Mouse (Mus musculus) liver, embryonic 11.5 days (tissue): ENCODE results near the gene Faim. TPM values are rescaled to one million over a fixed set of nuclear protein-coding genes. Genes with fewer than 3 reads are reported as not detected.

Source experiments
- ATAC-seq: fragments of 200-750 bp; cut with Nextera tagmentation; replicated peaks from 2 replicates; pipeline ENCODE4 v1.8.0; 2017; ENCODE audit warnings: moderate number of reproducible peaks, mild to moderate bottlenecking, moderate TSS enrichment, moderate library complexity; ENCODE audit not compliant: low FRiP score
- DNase-seq: peaks from one replicate; pipeline ENCODE4 v3.0.0-alpha.2; 2017; ENCODE audit warnings: low spot score
- H3K27ac ChIP-seq: fragments of 300-500 bp; sonication (generic); 2 replicates; pipeline ENCODE4 v1.5.1; 2014; ENCODE audit warnings: mild to moderate bottlenecking, low read depth, low read length, control low read depth
- H3K27me3 ChIP-seq: fragments of 300-500 bp; sonication (generic); replicated peaks from 2 replicates; pipeline ENCODE4 v1.6.1; 2014; ENCODE audit warnings: low read length, mixed read lengths; ENCODE audit not compliant: control insufficient read depth, insufficient read depth
- H3K36me3 ChIP-seq: fragments of 300-500 bp; sonication (generic); 2 replicates; pipeline ENCODE4 v1.6.1; 2014; ENCODE audit warnings: mild to moderate bottlenecking, low read length, moderate library complexity, mixed read lengths; ENCODE audit not compliant: control insufficient read depth, insufficient read depth
- H3K4me1 ChIP-seq: fragments of 300-500 bp; sonication (generic); replicated peaks from 2 replicates; pipeline ENCODE4 v1.6.1; 2014; ENCODE audit warnings: low read length, mixed read lengths; ENCODE audit not compliant: control insufficient read depth, insufficient read depth
- H3K4me2 ChIP-seq: fragments of 300-500 bp; sonication (generic); 2 replicates; pipeline ENCODE4 v1.6.1; 2014; ENCODE audit warnings: mild to moderate bottlenecking, control low read depth, moderate library complexity
- H3K4me3 ChIP-seq: fragments of 300-500 bp; sonication (generic); 2 replicates; pipeline ENCODE4 v1.5.1; 2014; ENCODE audit warnings: low read depth, low read length, control low read depth
- H3K9ac ChIP-seq: fragments of 300-500 bp; sonication (generic); 2 replicates; pipeline ENCODE4 v1.6.1; 2014; ENCODE audit warnings: low read depth, low read length, control low read depth
- H3K9me3 ChIP-seq: fragments of 300-500 bp; sonication (generic); 2 replicates; pipeline ENCODE4 v1.6.1; 2016; ENCODE audit warnings: low read length, inconsistent platforms, mixed read lengths; ENCODE audit not compliant: control insufficient read depth
- WGBS: fragments of 180-500 bp; shearing (Covaris S2); extraction: QIAGEN DNeasy Blood & Tissue Kit; methylation state at CpG from one replicate; pipeline ENCODE4 v1.1.7; 2014; 5-methylcytosine and 5-hydroxymethylcytosine counted together
- polyA plus RNA-seq: library from polyadenylated mRNA; unstranded; fragments of >200 nt; fragmentation: Nextera tagmentation; extraction: Ambion mirVana; gene quantifications from 2 replicates; pipeline ENCODE4 v1.2.1, GENCODE M21; 2014

Gene Faim
- polyA plus RNA-seq, 1 experiment from 2014 or later: 47.4 TPM

- Histone ChIP-seq H3K4me1 (no peaks in the 10 kb centered on the region), H3K9me3 (no peaks in the 10 kb centered on the region), H3K4me3 (no peak overlapping the region), H3K36me3 (no peaks in the 10 kb centered on the region), H3K27me3 (no peaks in the 10 kb centered on the region), H3K4me2 (no peak overlapping the region), H3K9ac (no peak overlapping the region), H3K27ac (no peak overlapping the region)
- 61% methylated on average over 5 of the region's 5 CpGs for WGBS
- ATAC-seq (no peak), DNase-seq (no peak)
Measured at GRCm38 (mm10) chr9:99021166-99021565, 35.0 kb downstream of the Faim start.

- no peak overlapping the region for H3K27ac ChIP-seq
- no peak overlapping the region for H3K4me3 ChIP-seq
- ATAC-seq (no peak), DNase-seq (no peak)
- H3K9ac ChIP-seq: no peak overlapping the region
- no peaks in the 10 kb centered on the region for H3K27me3 ChIP-seq
- H3K9me3 ChIP-seq: no peaks in the 10 kb centered on the region
- no peaks in the 10 kb centered on the region for H3K36me3 ChIP-seq
- H3K4me2 ChIP-seq: no peak overlapping the region
- 75% methylated on average over 4 of the region's 4 CpGs for WGBS
- H3K4me1 ChIP-seq: no peaks in the 10 kb centered on the region
Measured at GRCm38 (mm10) chr9:99021751-99022150, 35.6 kb downstream of the Faim start.

GRCm38 (mm10) chr9:99032031-99032430, 45.9 kb downstream of the Faim start:
- H3K27me3 ChIP-seq: no peaks in the 10 kb centered on the region
- DNase-seq (no peak), ATAC-seq (no peak)
- H3K4me1 ChIP-seq: no peaks in the 10 kb centered on the region
- H3K4me3 ChIP-seq: no peak overlapping the region
- no peak overlapping the region for H3K27ac ChIP-seq
- H3K9me3 ChIP-seq: no peaks in the 10 kb centered on the region
- H3K9ac ChIP-seq: no peak overlapping the region
- no peaks in the 10 kb centered on the region for H3K36me3 ChIP-seq
- no peak overlapping the region for H3K4me2 ChIP-seq
- WGBS: 81% methylated on average over 8 of the region's 8 CpGs

GRCm38 (mm10) chr9:99034111-99034510, 47.9 kb downstream of the Faim start:
- Histone ChIP-seq H3K9ac (no peak overlapping the region), H3K4me2 (no peak overlapping the region), H3K27ac (no peak overlapping the region), H3K27me3 (no peaks in the 10 kb centered on the region), H3K4me3 (no peak overlapping the region), H3K36me3 (no peaks in the 10 kb centered on the region), H3K9me3 (no peaks in the 10 kb centered on the region), H3K4me1 (no peaks in the 10 kb centered on the region)
- 89% methylated on average over 8 of the region's 8 CpGs for WGBS
- DNase-seq (no peak), ATAC-seq (no peak)

- no peak for DNase-seq
- H3K9ac ChIP-seq: no peak within 1 kb of the TSS
- no peaks in the 10 kb centered on the region for H3K36me3 ChIP-seq
- H3K27me3 ChIP-seq: no peaks in the 10 kb centered on the region
- H3K4me1 ChIP-seq: no peaks in the 10 kb centered on the region
- ATAC-seq: no peak
- H3K4me2 ChIP-seq: no peak within 1 kb of the TSS
- no peaks in the 10 kb centered on the region for H3K9me3 ChIP-seq
- H3K4me3 ChIP-seq: no peak within 1 kb of the TSS
- WGBS: 83% methylated on average over 12 of the region's 12 CpGs
- H3K27ac ChIP-seq: no peak within 1 kb of the TSS
Measured at GRCm38 (mm10) chr9:99035575-99035974, 49.4 kb downstream of the Faim start, which contains the start of gene Gm1123. Gene Gm1123 (minus strand): TSS chr9:99035715.

GRCm38 (mm10) chr9:99041994-99042393, 55.8 kb downstream of the Faim start:
- no peak overlapping the region for H3K27ac ChIP-seq
- no peak overlapping the region for H3K9ac ChIP-seq
- ATAC-seq: no peak
- no peaks in the 10 kb centered on the region for H3K4me1 ChIP-seq
- DNase-seq: no peak
- no peaks in the 10 kb centered on the region for H3K9me3 ChIP-seq
- H3K36me3 ChIP-seq: no peaks in the 10 kb centered on the region; the same call in 1 of the 2 replicates
- no peak overlapping the region for H3K4me3 ChIP-seq
- H3K4me2 ChIP-seq: no peak overlapping the region
- WGBS: 73% methylated on average over 9 of the region's 9 CpGs
- no peaks in the 10 kb centered on the region for H3K27me3 ChIP-seq

- no peak overlapping the region for H3K4me2 ChIP-seq
- 82% methylated on average over 4 of the region's 4 CpGs for WGBS
- H3K27ac ChIP-seq: no peak overlapping the region
- no peaks in the 10 kb centered on the region; the same call in 1 of the 2 replicates for H3K36me3 ChIP-seq
- no peaks in the 10 kb centered on the region for H3K27me3 ChIP-seq
- no peak; the same call in 1 of the 2 replicates for ATAC-seq
- no peak overlapping the region for H3K9ac ChIP-seq
- DNase-seq: no peak
- no peaks in the 10 kb centered on the region for H3K9me3 ChIP-seq
- no peak overlapping the region for H3K4me3 ChIP-seq
- H3K4me1 ChIP-seq: no peaks in the 10 kb centered on the region
Measured at GRCm38 (mm10) chr9:99042641-99043040, 56.5 kb downstream of the Faim start.

GRCm38 (mm10) chr9:99044761-99045160, 58.6 kb downstream of the Faim start:
- Histone ChIP-seq H3K9me3 (no peaks in the 10 kb centered on the region), H3K9ac (no peak overlapping the region), H3K36me3 (no peaks in the 10 kb centered on the region; the same call in 1 of the 2 replicates), H3K4me2 (no peak overlapping the region), H3K4me3 (no peak overlapping the region), H3K4me1 (no peaks in the 10 kb centered on the region), H3K27ac (no peak overlapping the region), H3K27me3 (no peaks in the 10 kb centered on the region)
- DNase-seq: no peak
- no peak for ATAC-seq
- WGBS: 92% methylated on average over 8 of the region's 8 CpGs

- no peaks in the 10 kb centered on the region for H3K27me3 ChIP-seq
- H3K9me3 ChIP-seq: no peaks in the 10 kb centered on the region
- no peak overlapping the region for H3K4me2 ChIP-seq
- no peak overlapping the region for H3K9ac ChIP-seq
- ATAC-seq: no peak
- 68% methylated on average over 1 of the region's 1 CpGs for WGBS
- no peaks in the 10 kb centered on the region; the same call in 1 of the 2 replicates for H3K36me3 ChIP-seq
- H3K27ac ChIP-seq: no peak overlapping the region
- H3K4me3 ChIP-seq: no peak overlapping the region
- no peaks in the 10 kb centered on the region for H3K4me1 ChIP-seq
- DNase-seq: no peak
Measured at GRCm38 (mm10) chr9:99048724-99049250, 62.6 kb downstream of the Faim start.
